Mouse (Mus musculus): ENCODE measurements around the gene Unk. TPM values are rescaled to one million over a fixed set of nuclear protein-coding genes. Genes with fewer than 3 reads are reported as not detected.
A peak's percentile ranks its signal among the peaks of the same experiment; 100 is the strongest.

Unk gene
- polyA plus RNA-seq, 1 experiment from 2014 or later = 34.6 TPM

DNA sequence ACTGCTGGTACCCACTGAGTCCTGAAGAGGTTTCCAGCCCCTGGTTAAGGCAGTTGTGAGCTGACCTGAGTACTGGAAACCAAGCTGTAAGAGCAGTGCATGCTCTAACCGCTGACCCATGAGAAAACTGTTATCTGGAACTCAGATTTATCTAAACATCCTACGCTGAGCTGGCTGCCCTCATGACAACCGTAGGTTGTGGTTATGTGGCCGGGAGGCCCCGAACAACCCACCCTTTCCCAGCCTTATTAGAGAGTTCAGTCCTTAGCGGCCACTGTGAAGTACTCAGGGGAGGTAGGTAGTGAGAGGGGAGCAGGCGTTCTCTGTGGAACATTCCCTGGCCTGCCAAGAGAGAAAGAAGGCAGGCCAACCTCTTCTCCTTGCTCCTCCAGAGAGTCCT is 31.1 kb upstream of the Unk start:
- H3K4me2 ChIP-seq (ENCODE audit: low read depth, severe bottlenecking) = no peak overlapping the region
- H3K4me3 ChIP-seq (ENCODE audit: low read depth, low read length) = no peak overlapping the region
- no peaks in the 10 kb centered on the region for H3K4me1 ChIP-seq (ENCODE audit: control insufficient read depth, insufficient read depth, low read length)
- no peak overlapping the region for H3K27ac ChIP-seq (replicated peaks; ENCODE audit: low read depth, low read length)
- WGBS = 88% methylated on average over 7 of the region's 7 CpGs
- no peaks in the 10 kb centered on the region for H3K9me3 ChIP-seq (ENCODE audit: control insufficient read depth, low read length)
- ATAC-seq (ENCODE audit: insufficient number of reproducible peaks, low FRiP score, low TSS enrichment, low read depth) = no peak
- peaks cover 4% of the 10 kb centered on the region; the same call in 1 of the 2 replicates for H3K27me3 ChIP-seq (ENCODE audit: control insufficient read depth, insufficient read depth, low read length)
- H3K36me3 ChIP-seq (ENCODE audit: control insufficient read depth, insufficient read depth, low read length) = no peaks in the 10 kb centered on the region
- H3K9ac ChIP-seq (ENCODE audit: low read length) = no peak overlapping the region
- DNase-seq (ENCODE audit: low spot score) = no peak

DNA sequence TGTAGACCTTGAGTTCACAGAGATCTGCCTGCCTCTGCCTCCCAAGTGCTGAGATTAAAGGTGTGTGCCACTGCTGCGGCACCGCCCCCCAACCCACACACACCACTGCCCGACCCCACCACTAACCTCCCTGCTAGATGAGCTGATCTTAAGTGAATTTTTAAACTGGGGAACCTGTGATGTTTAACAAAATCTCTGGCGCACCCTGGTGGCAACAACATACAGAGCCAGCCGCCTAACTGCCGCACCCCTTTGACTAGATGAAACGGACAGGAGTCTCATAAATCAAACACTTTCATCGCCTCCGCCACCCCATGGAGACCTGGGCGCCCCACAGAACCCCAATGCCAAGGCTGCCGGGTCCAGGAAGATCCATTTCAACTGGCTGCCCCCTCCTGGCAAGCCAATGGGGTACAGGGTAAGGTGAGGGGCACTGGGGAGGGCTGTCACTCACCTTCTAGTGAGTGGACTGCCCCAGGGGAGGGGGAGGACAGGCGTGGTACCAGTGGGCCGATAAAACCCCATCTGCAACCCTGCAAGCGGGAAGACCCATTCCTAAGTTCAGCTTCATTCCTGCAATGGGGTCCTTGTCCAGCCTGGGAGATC is 30.5 kb upstream of the Unk start:
- no peak overlapping the region for H3K4me3 ChIP-seq (ENCODE audit: low read depth, low read length)
- H3K4me2 ChIP-seq (ENCODE audit: low read depth, severe bottlenecking) = no peak overlapping the region
- no peaks in the 10 kb centered on the region for H3K9me3 ChIP-seq (ENCODE audit: control insufficient read depth, low read length)
- no peak for ATAC-seq (ENCODE audit: insufficient number of reproducible peaks, low FRiP score, low TSS enrichment, low read depth)
- no peaks in the 10 kb centered on the region for H3K36me3 ChIP-seq (ENCODE audit: control insufficient read depth, insufficient read depth, low read length)
- peaks cover 4% of the 10 kb centered on the region; the same call in 1 of the 2 replicates for H3K4me1 ChIP-seq (ENCODE audit: control insufficient read depth, insufficient read depth, low read length)
- H3K27ac ChIP-seq (replicated peaks; ENCODE audit: low read depth, low read length) = no peak overlapping the region
- peak; percentile 78 for DNase-seq (ENCODE audit: low spot score)
- no peak overlapping the region for H3K9ac ChIP-seq (ENCODE audit: low read length)
- WGBS = 16% methylated on average over 14 of the region's 14 CpGs
- peaks cover 4% of the 10 kb centered on the region; the same call in 1 of the 2 replicates for H3K27me3 ChIP-seq (ENCODE audit: control insufficient read depth, insufficient read depth, low read length)

DNA sequence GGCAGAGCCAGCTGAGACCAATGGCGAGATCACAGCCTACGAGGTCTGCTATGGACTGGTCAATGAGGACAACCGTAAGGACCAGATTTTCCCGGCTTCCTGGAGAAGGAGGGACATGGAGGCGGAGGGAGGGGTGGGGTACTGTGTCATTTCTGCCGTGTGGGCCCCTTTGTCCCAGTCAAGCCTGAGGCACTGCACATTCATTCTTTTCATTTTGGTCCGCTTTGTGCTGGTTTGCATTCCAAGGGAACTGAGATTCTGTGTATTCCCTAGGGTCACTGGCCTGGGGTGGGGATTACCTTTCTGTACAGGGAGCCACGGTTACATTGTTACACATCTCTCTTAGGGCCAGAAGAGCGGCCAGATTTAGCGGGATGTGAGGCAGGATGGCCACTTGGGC is 29.5 kb upstream of the Unk start:
- Histone ChIP-seq H3K27ac (replicated peaks; ENCODE audit: low read depth, low read length) (no peak overlapping the region), H3K27me3 (ENCODE audit: control insufficient read depth, insufficient read depth, low read length) (peaks cover 4% of the 10 kb centered on the region; the same call in 1 of the 2 replicates), H3K36me3 (ENCODE audit: control insufficient read depth, insufficient read depth, low read length) (no peaks in the 10 kb centered on the region), H3K9ac (ENCODE audit: low read length) (no peak overlapping the region), H3K4me3 (ENCODE audit: low read depth, low read length) (no peak overlapping the region), H3K4me2 (ENCODE audit: low read depth, severe bottlenecking) (no peak overlapping the region), H3K9me3 (ENCODE audit: control insufficient read depth, low read length) (no peaks in the 10 kb centered on the region), H3K4me1 (ENCODE audit: control insufficient read depth, insufficient read depth, low read length) (peaks cover 9% of the 10 kb centered on the region; the same call in 1 of the 2 replicates)
- no peak for DNase-seq (ENCODE audit: low spot score)
- 60% methylated on average over 10 of the region's 10 CpGs for WGBS
- no peak for ATAC-seq (ENCODE audit: insufficient number of reproducible peaks, low FRiP score, low TSS enrichment, low read depth)

DNA sequence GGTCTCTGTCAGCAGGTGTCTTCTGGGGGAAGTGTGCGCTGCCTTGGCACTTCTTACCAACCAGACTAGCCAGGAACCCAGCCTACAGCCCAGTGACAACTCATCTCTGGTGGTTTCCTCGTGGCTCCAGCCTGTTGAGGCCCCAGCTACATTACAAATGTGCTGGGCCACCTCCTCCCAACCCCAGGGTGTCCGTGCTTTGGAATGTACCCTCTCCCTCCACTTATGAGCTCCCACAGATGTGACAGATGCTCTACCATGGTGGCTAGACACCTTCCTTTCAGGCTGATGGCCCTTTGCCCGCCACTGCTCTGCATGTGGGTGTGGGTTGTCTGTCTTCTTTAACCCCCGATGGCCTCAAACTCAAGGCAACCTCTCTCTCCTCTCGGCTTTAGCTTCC is 28.4 kb upstream of the Unk start:
- ATAC-seq (ENCODE audit: insufficient number of reproducible peaks, low FRiP score, low TSS enrichment, low read depth) = no peak

DNA sequence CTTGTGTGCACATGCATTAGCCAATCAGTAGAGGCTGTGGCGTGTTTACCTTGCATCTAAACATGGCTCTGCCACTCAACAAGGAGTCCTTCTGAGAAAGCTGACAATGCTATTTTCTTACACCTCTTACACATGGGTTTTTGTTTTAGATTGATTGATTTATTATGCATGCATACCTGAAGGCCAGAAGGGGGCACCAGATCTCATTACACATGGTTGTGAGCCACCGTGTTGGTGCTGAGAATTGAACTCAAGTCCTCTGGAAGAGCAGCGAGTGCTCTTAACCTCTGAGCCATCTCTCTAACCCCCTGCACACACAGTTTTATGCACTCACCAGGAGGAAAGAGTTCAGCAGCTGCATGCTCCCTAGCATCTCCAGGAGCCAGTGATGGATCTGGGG is 27.2 kb upstream of the Unk start:
- no peak overlapping the region for H3K27ac ChIP-seq (replicated peaks; ENCODE audit: low read depth, low read length)
- H3K4me3 ChIP-seq (ENCODE audit: low read depth, low read length) = no peak overlapping the region
- WGBS = 79% methylated on average over 3 of the region's 3 CpGs
- peaks cover 12% of the 10 kb centered on the region; the same call in 1 of the 2 replicates for H3K4me1 ChIP-seq (ENCODE audit: control insufficient read depth, insufficient read depth, low read length)
- H3K4me2 ChIP-seq (ENCODE audit: low read depth, severe bottlenecking) = no peak overlapping the region
- ATAC-seq (ENCODE audit: insufficient number of reproducible peaks, low FRiP score, low TSS enrichment, low read depth) (no peak), DNase-seq (ENCODE audit: low spot score) (no peak)
- H3K9me3 ChIP-seq (ENCODE audit: control insufficient read depth, low read length) = no peaks in the 10 kb centered on the region
- no peaks in the 10 kb centered on the region; the same call in 1 of the 2 replicates for H3K36me3 ChIP-seq (ENCODE audit: control insufficient read depth, insufficient read depth, low read length)
- no peak overlapping the region for H3K9ac ChIP-seq (ENCODE audit: low read length)
- H3K27me3 ChIP-seq (ENCODE audit: control insufficient read depth, insufficient read depth, low read length) = peaks cover 4% of the 10 kb centered on the region; the same call in 1 of the 2 replicates

More for the DNA sequence above, 28.4 kb upstream of the Unk start:
- WGBS = 67% methylated on average over 6 of the region's 6 CpGs
- H3K9ac ChIP-seq (ENCODE audit: low read length) = no peak overlapping the region
- H3K4me2 ChIP-seq (ENCODE audit: low read depth, severe bottlenecking) = no peak overlapping the region
- DNase-seq (ENCODE audit: low spot score) = no peak
- peaks cover 12% of the 10 kb centered on the region; the same call in 1 of the 2 replicates for H3K4me1 ChIP-seq (ENCODE audit: control insufficient read depth, insufficient read depth, low read length)
- no peaks in the 10 kb centered on the region for H3K9me3 ChIP-seq (ENCODE audit: control insufficient read depth, low read length)
- H3K36me3 ChIP-seq (ENCODE audit: control insufficient read depth, insufficient read depth, low read length) = no peaks in the 10 kb centered on the region
- H3K4me3 ChIP-seq (ENCODE audit: low read depth, low read length) = no peak overlapping the region
- H3K27me3 ChIP-seq (ENCODE audit: control insufficient read depth, insufficient read depth, low read length) = peaks cover 4% of the 10 kb centered on the region; the same call in 1 of the 2 replicates
- H3K27ac ChIP-seq (replicated peaks; ENCODE audit: low read depth, low read length) = no peak overlapping the region

DNA sequence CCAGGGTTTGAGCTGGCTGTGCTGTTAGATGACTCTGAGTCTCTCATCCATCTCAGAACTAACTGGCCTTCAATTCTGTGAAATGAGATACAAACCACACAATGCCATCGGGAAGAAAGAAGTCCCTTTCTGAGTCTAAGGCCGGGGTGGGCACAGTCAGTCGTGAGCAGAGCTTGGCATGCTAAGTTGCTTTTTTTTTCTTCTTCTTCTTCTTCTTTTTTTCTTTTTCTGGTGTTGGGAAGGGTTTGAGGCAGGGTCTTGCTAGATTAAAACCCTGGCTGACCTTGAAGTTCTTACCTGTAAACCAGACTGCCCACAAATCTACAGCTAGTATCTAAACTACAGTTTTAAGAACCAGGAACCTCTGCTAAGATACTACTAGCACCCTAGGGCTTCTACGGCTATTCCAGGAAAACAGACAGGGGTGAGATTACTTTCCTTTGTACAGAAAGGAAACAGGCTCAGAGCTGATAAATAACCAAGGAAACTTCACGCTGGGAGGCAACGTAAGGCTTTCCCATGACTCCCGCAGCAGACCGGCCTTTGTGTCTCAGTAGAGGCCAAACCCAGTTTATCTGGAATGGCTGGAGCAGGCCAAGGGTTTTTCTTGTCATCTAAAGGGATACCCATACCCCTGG is 25.8 kb upstream of the Unk start:
- H3K9me3 ChIP-seq (ENCODE audit: control insufficient read depth, low read length) = no peaks in the 10 kb centered on the region
- ATAC-seq (ENCODE audit: insufficient number of reproducible peaks, low FRiP score, low TSS enrichment, low read depth) = no peak
- no peak overlapping the region; the same call in 1 of the 2 replicates for H3K27ac ChIP-seq (replicated peaks; ENCODE audit: low read depth, low read length)
- H3K27me3 ChIP-seq (ENCODE audit: control insufficient read depth, insufficient read depth, low read length) = peaks cover 4% of the 10 kb centered on the region; the same call in 1 of the 2 replicates
- H3K4me3 ChIP-seq (ENCODE audit: low read depth, low read length) = peak overlapping the region; percentile 21
- no peaks in the 10 kb centered on the region; the same call in 1 of the 2 replicates for H3K36me3 ChIP-seq (ENCODE audit: control insufficient read depth, insufficient read depth, low read length)
- H3K4me1 ChIP-seq (ENCODE audit: control insufficient read depth, insufficient read depth, low read length) = peaks cover 14% of the 10 kb centered on the region; the same call in 1 of the 2 replicates
- H3K9ac ChIP-seq (ENCODE audit: low read length) = peak overlapping the region; percentile 35
- peak overlapping the region; percentile 65 for H3K4me2 ChIP-seq (ENCODE audit: low read depth, severe bottlenecking)
- no peak for DNase-seq (ENCODE audit: low spot score)
- 46% methylated on average over 8 of the region's 8 CpGs for WGBS

DNA sequence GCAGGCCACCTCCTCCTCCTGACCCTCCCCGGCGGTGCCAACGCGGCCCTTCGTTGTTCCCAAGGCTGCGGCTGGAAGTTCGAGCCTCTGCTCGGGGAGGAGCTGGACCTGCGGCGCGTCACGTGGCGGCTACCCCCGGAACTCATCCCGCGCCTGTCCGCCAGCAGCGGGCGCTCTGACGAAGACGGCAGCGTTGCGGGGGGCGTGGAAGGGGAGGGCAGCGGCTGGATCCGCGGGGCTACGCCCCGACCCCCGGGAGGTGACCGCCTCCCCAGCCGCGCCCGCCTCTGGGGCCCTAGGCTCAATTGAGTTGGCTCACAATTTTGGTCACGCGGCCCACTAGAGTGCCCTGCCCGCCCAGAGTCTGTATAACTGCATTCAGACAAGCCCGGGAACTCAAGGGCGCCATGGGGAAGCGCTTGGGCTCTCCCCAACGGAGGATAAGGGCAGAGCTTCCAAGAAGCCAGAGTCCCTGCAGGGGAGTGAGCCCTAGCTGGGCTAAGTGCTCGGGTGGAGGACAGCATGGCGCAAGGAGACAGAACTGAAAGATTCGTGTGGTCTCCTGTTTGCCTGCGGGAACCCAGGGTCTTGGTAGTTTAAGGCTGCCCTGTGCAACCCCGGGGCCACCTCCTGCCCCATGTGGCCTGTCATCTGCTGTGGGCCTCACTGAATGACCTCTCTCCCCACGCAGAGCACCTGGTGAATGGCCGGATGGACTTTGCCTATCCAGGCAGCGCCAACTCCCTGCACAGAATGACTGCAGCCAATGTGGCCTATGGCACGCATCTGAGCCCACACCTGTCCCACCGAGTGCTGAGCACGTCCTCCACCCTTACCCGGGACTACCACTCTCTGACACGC is 25.1 kb upstream of the Unk start:
- ATAC-seq (ENCODE audit: insufficient number of reproducible peaks, low FRiP score, low TSS enrichment, low read depth) = peak; percentile 40; the same call in 1 of the 2 replicates
- H3K9me3 ChIP-seq (ENCODE audit: control insufficient read depth, low read length) = no peaks in the 10 kb centered on the region
- H3K27ac ChIP-seq (replicated peaks; ENCODE audit: low read depth, low read length) = peak overlapping the region; percentile 10; the same call in 1 of the 2 replicates
- peak overlapping the region; percentile 35 for H3K9ac ChIP-seq (ENCODE audit: low read length)
- DNase-seq (ENCODE audit: low spot score) = peak; percentile 89
- H3K4me2 ChIP-seq (ENCODE audit: low read depth, severe bottlenecking) = peak overlapping the region; percentile 65
- 5% methylated on average over 54 of the region's 54 CpGs for WGBS
- H3K4me1 ChIP-seq (ENCODE audit: control insufficient read depth, insufficient read depth, low read length) = peaks cover 14% of the 10 kb centered on the region; the same call in 1 of the 2 replicates
- H3K36me3 ChIP-seq (ENCODE audit: control insufficient read depth, insufficient read depth, low read length) = peaks cover 1% of the 10 kb centered on the region; the same call in 1 of the 2 replicates
- peak overlapping the region; percentile 21 for H3K4me3 ChIP-seq (ENCODE audit: low read depth, low read length)
- no peaks in the 10 kb centered on the region for H3K27me3 ChIP-seq (ENCODE audit: control insufficient read depth, insufficient read depth, low read length)
